8 mouse cellular contexts compared by ENCODE assay signal in the genomic region with DNA sequence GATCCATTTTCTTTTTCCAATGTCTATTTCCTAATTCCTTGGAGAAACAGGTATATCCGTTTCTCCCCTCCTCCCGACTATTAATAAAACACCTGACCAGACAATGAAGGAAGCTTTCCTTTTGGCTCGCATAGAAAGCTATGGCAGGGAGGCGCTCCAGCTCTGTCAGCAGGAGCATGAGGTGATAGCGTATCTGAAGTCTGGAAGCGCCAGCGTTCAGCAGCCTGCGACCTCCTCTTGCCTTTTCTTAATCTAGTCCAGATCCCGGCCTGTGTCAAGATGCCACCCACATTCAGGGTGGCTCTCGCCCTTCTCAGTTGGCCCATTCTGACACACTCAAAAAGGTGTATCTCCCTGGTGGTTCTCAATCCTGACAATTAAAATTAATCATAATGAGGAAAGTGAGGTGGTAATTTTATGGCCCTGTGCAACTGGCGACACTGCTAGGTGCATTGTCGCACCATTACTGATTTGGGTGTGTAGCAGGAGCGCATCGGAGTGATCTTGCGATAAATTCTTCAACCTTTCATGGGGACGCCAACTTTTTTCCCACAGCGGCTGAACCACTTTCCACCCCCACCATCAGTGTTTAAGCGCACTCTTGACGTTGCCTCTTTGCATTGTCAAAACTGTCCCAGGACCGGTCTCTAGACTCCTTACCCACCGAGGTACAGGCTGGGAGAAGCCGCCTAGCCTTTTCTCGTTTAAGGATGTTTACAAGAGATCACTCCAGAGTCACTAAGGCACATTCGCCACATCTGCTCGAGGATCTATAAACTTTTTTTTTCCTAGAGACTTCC. TPM values are rescaled to one million over a fixed set of nuclear protein-coding genes. Genes with fewer than 3 reads are reported as not detected.
A peak's percentile ranks its signal among the peaks of the same experiment; 100 is the strongest.
DNase-seq lines count a peak whose midpoint lies in the region; ATAC-seq and TF ChIP-seq lines count a peak whose summit lies in the region.

No protein-coding gene starts in this region.

- no peak for TF ChIP-seq POLR2A in spleen, adult 2 months (IDR thresholded peaks at IDR 0.05; ENCODE audit: low read depth, low read length)

- H3K4me1 ChIP-seq in spleen, adult 2 months (ENCODE audit: control insufficient read depth, insufficient read depth, insufficient read length): peaks cover 23% of the 10 kb centered on the region; the same call in 1 of the 2 replicates
- peaks cover 10% of the 10 kb centered on the region; the same call in 1 of the 2 replicates for H3K4me1 ChIP-seq in forebrain, postnatal 0 days (ENCODE audit: insufficient read depth)
- H3K4me1 ChIP-seq in midbrain, embryonic 13.5 days (replicated peaks): peaks cover 28% of the 10 kb centered on the region

- H3K27ac ChIP-seq in spleen, adult 2 months (ENCODE audit: insufficient read depth, low read length): peak overlapping the region; percentile 72
- H3K27ac ChIP-seq in forebrain, postnatal 0 days (ENCODE audit: low read depth, low read length): peak overlapping the region; percentile 86
- H3K27ac ChIP-seq in midbrain, embryonic 13.5 days: peak overlapping the region; percentile 90

- no peak for DNase-seq in spleen, adult 2 months (ENCODE audit: low read depth in 1 of 2, low spot score in 2 of 2)
- no peak for DNase-seq in spleen, postnatal 4 days (ENCODE audit: low spot score in 2 of 2)
- peak; percentile 65 to 68 for DNase-seq in cerebellum, postnatal 14 days
- DNase-seq in forebrain, postnatal 0 days: peak; percentile 39
- peak; percentile 19 to 29 for DNase-seq in kidney, postnatal 4 days
- DNase-seq in right cerebral cortex, postnatal 25 days: no peak

- H3K27me3 ChIP-seq in spleen, adult 2 months (ENCODE audit: control insufficient read depth, insufficient read depth, low read length): no peaks in the 10 kb centered on the region
- H3K27me3 ChIP-seq in forebrain, postnatal 0 days (ENCODE audit: insufficient read depth, low read length): no peaks in the 10 kb centered on the region
- H3K27me3 ChIP-seq in midbrain, embryonic 13.5 days: no peaks in the 10 kb centered on the region

- peak; percentile 20; the same call in 1 of the 2 replicates for ATAC-seq in forebrain, postnatal 0 days
- ATAC-seq in midbrain, embryonic 13.5 days: peak; percentile 49
- ATAC-seq in monocyte, adult 5-6 weeks (replicated peaks; ENCODE audit: insufficient number of reproducible peaks, low FRiP score, low TSS enrichment, poor library complexity, severe bottlenecking): no peak

- peak overlapping the region; percentile 63 for H3K9ac ChIP-seq in forebrain, postnatal 0 days
- peak overlapping the region; percentile 72 for H3K9ac ChIP-seq in midbrain, embryonic 13.5 days (replicated peaks)

- TF ChIP-seq CTCF in spleen, adult 2 months (IDR thresholded peaks at IDR 0.05; ENCODE audit: extremely low read depth, insufficient read depth, insufficient read length, insufficient replicate concordance): no peak
- TF ChIP-seq CTCF in forebrain, postnatal 0 days (IDR thresholded peaks at IDR 0.05; ENCODE audit: low read depth): no peak

- H3K36me3 ChIP-seq in spleen, adult 2 months (ENCODE audit: control insufficient read depth, insufficient read depth, low read length): no peaks in the 10 kb centered on the region
- H3K36me3 ChIP-seq in forebrain, postnatal 0 days (ENCODE audit: insufficient read depth): no peaks in the 10 kb centered on the region
- H3K36me3 ChIP-seq in midbrain, embryonic 13.5 days: no peaks in the 10 kb centered on the region

- H3K4me2 ChIP-seq in forebrain, postnatal 0 days (ENCODE audit: low read depth): peak overlapping the region; percentile 90
- H3K4me2 ChIP-seq in midbrain, embryonic 13.5 days (replicated peaks): peak overlapping the region; percentile 74

- H3K4me3 ChIP-seq in spleen, adult 2 months (ENCODE audit: extremely low read depth, insufficient read depth, insufficient read length): peak overlapping the region; percentile 32
- H3K4me3 ChIP-seq in forebrain, postnatal 0 days (ENCODE audit: low read depth, low read length): peak overlapping the region; percentile 49
- peak overlapping the region; percentile 49 for H3K4me3 ChIP-seq in midbrain, embryonic 13.5 days (replicated peaks)

- 19% methylated on average over 25 of the region's 25 CpGs for WGBS in spleen, adult 2 months
- WGBS in forebrain, postnatal 0 days: 3% methylated on average over 25 of the region's 25 CpGs
- WGBS in midbrain, embryonic 13.5 days: 2% methylated on average over 25 of the region's 25 CpGs

- no peaks in the 10 kb centered on the region for H3K9me3 ChIP-seq in forebrain, postnatal 0 days (ENCODE audit: low read length)
- H3K9me3 ChIP-seq in midbrain, embryonic 13.5 days: no peaks in the 10 kb centered on the region

RNA-seq across cellular contexts. Expression of a gene that starts 44.4 kb away (rescaled TPM):
- not detected in 2 replicates for polyA plus RNA-seq in spleen, adult 2 months (2012; rRNA removed)
- 3.1 and 4.0 TPM in 2 replicates for total RNA-seq in forebrain, postnatal 0 days (2014; rRNA removed)
- polyA plus RNA-seq in forebrain, postnatal 0 days (2015; fragmentation: Nextera tagmentation; extraction: Ambion mirVana): 2.7 and 4.5 TPM in 2 replicates
- polyA plus RNA-seq in midbrain, embryonic 13.5 days (2015; fragmentation: Nextera tagmentation; extraction: Ambion mirVana): 2.0 and 3.4 TPM in 2 replicates
- total RNA-seq in monocyte, adult 5-6 weeks (2017): not detected in 3 replicates

RNA-seq across cellular contexts. Expression of a gene that starts 46.0 kb away (rescaled TPM):
- polyA plus RNA-seq in spleen, adult 2 months (2012; rRNA removed): 30.1 and 39.6 TPM in 2 replicates
- 540 and 696 TPM in 2 replicates for total RNA-seq in forebrain, postnatal 0 days (2014; rRNA removed)
- polyA plus RNA-seq in forebrain, postnatal 0 days (2015; fragmentation: Nextera tagmentation; extraction: Ambion mirVana): 162 and 210 TPM in 2 replicates
- polyA plus RNA-seq in midbrain, embryonic 13.5 days (2015; fragmentation: Nextera tagmentation; extraction: Ambion mirVana): 254 and 259 TPM in 2 replicates
- 38.6 to 52.6 TPM (median 50.7 TPM) in 3 replicates for total RNA-seq in monocyte, adult 5-6 weeks (2017)

RNA-seq across cellular contexts. Expression of a gene that starts 55.2 kb away (rescaled TPM):
- polyA plus RNA-seq in spleen, adult 2 months (2012; rRNA removed): not detected in 2 replicates
- total RNA-seq in forebrain, postnatal 0 days (2014; rRNA removed): 0.14 TPM in 1 of 2 replicates, not detected in the other
- polyA plus RNA-seq in forebrain, postnatal 0 days (2015; fragmentation: Nextera tagmentation; extraction: Ambion mirVana): 0.05 and 0.06 TPM in 2 replicates
- 0.20 and 0.27 TPM in 2 replicates for polyA plus RNA-seq in midbrain, embryonic 13.5 days (2015; fragmentation: Nextera tagmentation; extraction: Ambion mirVana)
- not detected in 3 replicates for total RNA-seq in monocyte, adult 5-6 weeks (2017)

Comparison
In these comparisons a context has a peak if more than half of its experiments do, and no peak if none do; other contexts are left out.
1. DNase-seq: peak in cerebellum, postnatal 14 days (2 of 2), forebrain, postnatal 0 days (single experiment) and kidney, postnatal 4 days (2 of 2); none in spleen, adult 2 months (0 of 2), spleen, postnatal 4 days (0 of 2) and right cerebral cortex, postnatal 25 days (single experiment).
2. Peak in every context shown above with its lines, with median percentiles within 50 percentile points of each other: H3K27ac ChIP-seq and H3K4me3 ChIP-seq.